Mouse (Mus musculus): ENCODE data around the gene Aff1. TPM values are rescaled to one million over a fixed set of nuclear protein-coding genes. Genes with fewer than 3 reads are reported as not detected.

Aff1 gene
- polyA plus RNA-seq (2015; fragmentation: Nextera tagmentation; extraction: Ambion mirVana), result 8.0 and 13.7 TPM in 2 replicates

DNA sequence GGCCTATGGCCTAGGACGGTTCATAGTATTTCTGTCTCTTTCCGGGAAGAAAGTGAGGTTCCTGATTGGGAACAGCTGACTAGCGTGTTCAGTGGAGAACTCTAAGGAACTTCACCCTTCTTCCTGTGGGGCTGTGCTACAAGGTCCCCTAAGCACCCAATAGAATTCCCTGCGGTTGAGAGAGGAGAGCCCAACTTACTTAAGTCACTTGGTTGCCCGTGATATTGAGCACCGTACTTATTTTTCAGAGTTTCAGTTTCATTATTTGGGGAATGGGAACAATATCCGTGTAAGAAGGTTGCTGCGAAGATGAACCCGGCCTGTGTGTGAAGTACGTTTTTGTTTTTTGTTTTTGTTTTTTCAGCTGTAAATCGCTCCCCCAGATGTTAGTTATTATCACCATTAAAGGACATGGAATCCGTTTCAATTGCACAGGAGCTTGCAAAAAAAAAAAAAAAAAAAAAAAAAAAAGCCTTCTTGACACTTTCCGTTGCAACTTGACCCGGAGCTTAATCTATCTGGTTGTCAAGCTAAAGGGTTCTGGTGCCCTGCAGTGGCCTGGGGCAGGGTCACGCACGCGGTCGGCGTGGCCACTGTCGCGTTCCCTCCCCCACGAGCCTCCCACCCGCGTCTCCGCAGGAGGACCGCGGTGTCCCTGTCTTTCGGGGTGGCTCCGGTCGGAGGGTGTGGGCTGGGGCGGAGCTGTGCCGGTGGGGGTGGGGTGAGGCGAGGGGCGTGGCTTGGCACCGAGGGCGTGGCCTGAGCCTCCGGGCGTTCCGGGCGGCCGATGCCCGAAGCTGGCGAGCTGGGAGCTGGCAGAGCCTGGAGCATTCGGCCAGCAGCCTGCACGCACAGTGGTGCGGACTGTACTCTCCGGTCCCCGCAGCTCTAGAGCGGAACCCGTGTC is at the start of gene Aff1:
Aff1 (plus strand) TSS at position 751 of the 907 bp plus-strand sequence.
- WGBS (ENCODE audit: insufficient replicate concordance), result 2% methylated on average over 50 of the region's 50 CpGs
- peak; percentile 97 for ATAC-seq (ENCODE audit: low read depth)
- H3K27ac ChIP-seq, result peak within 1 kb of the TSS; percentile 47

GRCm38 (mm10) chr5:103644167-103644566 is 48.0 kb upstream of the Aff1 start:
- no peaks in the 10 kb centered on the region for H3K36me3 ChIP-seq
- WGBS (ENCODE audit: insufficient replicate concordance), result 71% methylated on average over 1 of the region's 1 CpGs
- ATAC-seq (ENCODE audit: low read depth), result no peak
- H3K4me3 ChIP-seq (replicated peaks), result no peak overlapping the region
- H3K4me2 ChIP-seq, result no peak overlapping the region
- H3K27ac ChIP-seq, result no peak overlapping the region
- DNase-seq, result no peak
- H3K27me3 ChIP-seq, result no peaks in the 10 kb centered on the region
- H3K9ac ChIP-seq, result no peak overlapping the region
- no peaks in the 10 kb centered on the region for H3K4me1 ChIP-seq (replicated peaks)
- no peaks in the 10 kb centered on the region for H3K9me3 ChIP-seq (replicated peaks)

More for the DNA sequence above, at the start of gene Aff1:
- H3K27me3 ChIP-seq, result peaks cover 50% of the 10 kb centered on the region
- peak within 1 kb of the TSS; percentile 72 for H3K9ac ChIP-seq
- no peaks in the 10 kb centered on the region for H3K36me3 ChIP-seq
- H3K9me3 ChIP-seq (replicated peaks), result no peaks in the 10 kb centered on the region
- H3K4me2 ChIP-seq, result peak within 1 kb of the TSS; percentile 92
- H3K4me3 ChIP-seq (replicated peaks), result peak within 1 kb of the TSS; percentile 72
- peak; percentile 80 for DNase-seq
- H3K4me1 ChIP-seq (replicated peaks), result peaks cover 24% of the 10 kb centered on the region

- ATAC-seq (ENCODE audit: low read depth), result no peak
- H3K9ac ChIP-seq, result no peak overlapping the region
- no peak for DNase-seq
- no peak overlapping the region for H3K27ac ChIP-seq
- no peaks in the 10 kb centered on the region for H3K9me3 ChIP-seq (replicated peaks)
- H3K4me3 ChIP-seq (replicated peaks), result no peak overlapping the region
- no peak overlapping the region for H3K4me2 ChIP-seq
- H3K27me3 ChIP-seq, result no peaks in the 10 kb centered on the region
- H3K4me1 ChIP-seq (replicated peaks), result no peaks in the 10 kb centered on the region
- WGBS (ENCODE audit: insufficient replicate concordance), result 58% methylated on average over 3 of the region's 3 CpGs
- H3K36me3 ChIP-seq, result no peaks in the 10 kb centered on the region
These were observed 44.9 kb upstream of the Aff1 start for GRCm38 (mm10) chr5:103647320-103647719.

DNA sequence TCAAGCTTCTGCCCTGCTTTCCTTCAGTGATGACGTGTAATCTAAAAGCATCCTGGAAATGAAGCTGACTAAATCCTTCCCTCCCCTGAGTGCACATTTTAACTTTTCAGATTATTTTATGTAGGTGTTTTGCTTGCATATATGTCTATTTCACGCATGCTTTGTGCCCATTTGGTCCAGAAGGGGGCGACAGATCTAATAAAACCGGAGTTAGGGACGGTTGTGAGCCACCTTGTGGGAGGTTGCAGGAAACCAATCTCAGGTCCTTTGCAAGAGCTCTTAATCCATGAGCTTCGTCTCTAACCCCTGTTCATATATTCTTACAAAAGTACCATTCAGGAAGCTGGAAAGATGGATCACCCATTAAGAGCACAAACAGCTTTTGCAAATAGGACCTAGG is 37.9 kb upstream of the Aff1 start:
- Histone ChIP-seq H3K4me3 (replicated peaks) (no peak overlapping the region), H3K27ac (no peak overlapping the region), H3K9me3 (replicated peaks) (no peaks in the 10 kb centered on the region), H3K9ac (no peak overlapping the region), H3K27me3 (peaks cover 5% of the 10 kb centered on the region; the same call in 1 of the 2 replicates), H3K36me3 (no peaks in the 10 kb centered on the region), H3K4me2 (no peak overlapping the region), H3K4me1 (replicated peaks) (peaks cover 9% of the 10 kb centered on the region)
- DNase-seq, result peak; percentile 35
- 16% methylated on average over 6 of the region's 6 CpGs for WGBS (ENCODE audit: insufficient replicate concordance)
- ATAC-seq (ENCODE audit: low read depth), result no peak

DNA sequence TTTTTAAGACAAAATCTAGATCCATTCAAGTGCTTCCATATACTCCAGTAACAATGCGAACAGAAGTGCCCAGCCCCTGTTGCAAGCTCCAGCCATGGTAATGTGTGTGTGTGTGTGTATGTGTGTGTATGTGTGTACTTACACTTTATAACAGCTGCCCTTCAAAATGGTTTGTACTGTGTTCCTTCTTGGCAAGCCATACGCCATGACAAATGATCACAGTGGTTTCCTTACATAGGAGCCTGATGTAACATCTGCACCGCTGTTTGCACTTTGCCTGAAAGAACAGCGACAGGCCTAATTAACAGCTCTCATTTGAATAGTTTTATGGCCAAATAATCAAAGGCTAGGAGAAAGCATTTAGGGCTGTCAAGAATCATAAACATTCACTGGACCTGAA is 37.4 kb upstream of the Aff1 start:
- H3K27ac ChIP-seq, result no peak overlapping the region
- DNase-seq (no peak), ATAC-seq (ENCODE audit: low read depth) (no peak)
- H3K9me3 ChIP-seq (replicated peaks), result no peaks in the 10 kb centered on the region
- no peak overlapping the region for H3K9ac ChIP-seq
- H3K36me3 ChIP-seq, result no peaks in the 10 kb centered on the region
- H3K4me3 ChIP-seq (replicated peaks), result 0 out of 2 replicates have a peak overlapping the region, but pooled peaks have one; percentile 62
- 67% methylated on average over 4 of the region's 4 CpGs for WGBS (ENCODE audit: insufficient replicate concordance)
- H3K27me3 ChIP-seq, result peaks cover 5% of the 10 kb centered on the region; the same call in 1 of the 2 replicates
- H3K4me1 ChIP-seq (replicated peaks), result peaks cover 9% of the 10 kb centered on the region
- peak overlapping the region; percentile 88 for H3K4me2 ChIP-seq

GRCm38 (mm10) chr5:103655346-103656118 is 36.6 kb upstream of the Aff1 start, which contains the start of gene 1700016H13Rik:
TSS of gene 1700016H13Rik (minus strand) at chr5:103656010.
- Histone ChIP-seq H3K27ac (no peak within 1 kb of the TSS), H3K4me1 (replicated peaks) (peaks cover 9% of the 10 kb centered on the region), H3K27me3 (peaks cover 5% of the 10 kb centered on the region; the same call in 1 of the 2 replicates), H3K36me3 (no peaks in the 10 kb centered on the region), H3K9me3 (replicated peaks) (no peaks in the 10 kb centered on the region), H3K4me2 (peak within 1 kb of the TSS; percentile 88), H3K9ac (peak within 1 kb of the TSS; percentile 61), H3K4me3 (replicated peaks) (peak within 1 kb of the TSS; percentile 62)
- peak; percentile 83 for ATAC-seq (ENCODE audit: low read depth)
- DNase-seq, result peak; percentile 59
- WGBS (ENCODE audit: insufficient replicate concordance), result 1% methylated on average over 54 of the region's 56 CpGs

GRCm38 (mm10) chr5:103658921-103659320 is 33.3 kb upstream of the Aff1 start:
- H3K4me1 ChIP-seq (replicated peaks), result peaks cover 9% of the 10 kb centered on the region
- DNase-seq, result no peak
- no peak overlapping the region for H3K4me2 ChIP-seq
- 51% methylated on average over 5 of the region's 5 CpGs for WGBS (ENCODE audit: insufficient replicate concordance)
- no peak overlapping the region for H3K27ac ChIP-seq
- H3K27me3 ChIP-seq, result peaks cover 5% of the 10 kb centered on the region; the same call in 1 of the 2 replicates
- H3K9ac ChIP-seq, result no peak overlapping the region
- H3K9me3 ChIP-seq (replicated peaks), result no peaks in the 10 kb centered on the region
- no peak overlapping the region for H3K4me3 ChIP-seq (replicated peaks)
- ATAC-seq (ENCODE audit: low read depth), result no peak
- no peaks in the 10 kb centered on the region for H3K36me3 ChIP-seq

GRCm38 (mm10) chr5:103659571-103659970 is 32.6 kb upstream of the Aff1 start:
- no peaks in the 10 kb centered on the region for H3K36me3 ChIP-seq
- WGBS (ENCODE audit: insufficient replicate concordance), result 24% methylated on average over 3 of the region's 3 CpGs
- no peaks in the 10 kb centered on the region for H3K9me3 ChIP-seq (replicated peaks)
- no peak overlapping the region for H3K27ac ChIP-seq
- peaks cover 5% of the 10 kb centered on the region; the same call in 1 of the 2 replicates for H3K27me3 ChIP-seq
- H3K9ac ChIP-seq, result no peak overlapping the region
- H3K4me1 ChIP-seq (replicated peaks), result peaks cover 9% of the 10 kb centered on the region
- no peak overlapping the region for H3K4me3 ChIP-seq (replicated peaks)
- DNase-seq, result no peak
- no peak for ATAC-seq (ENCODE audit: low read depth)
- no peak overlapping the region for H3K4me2 ChIP-seq

DNA sequence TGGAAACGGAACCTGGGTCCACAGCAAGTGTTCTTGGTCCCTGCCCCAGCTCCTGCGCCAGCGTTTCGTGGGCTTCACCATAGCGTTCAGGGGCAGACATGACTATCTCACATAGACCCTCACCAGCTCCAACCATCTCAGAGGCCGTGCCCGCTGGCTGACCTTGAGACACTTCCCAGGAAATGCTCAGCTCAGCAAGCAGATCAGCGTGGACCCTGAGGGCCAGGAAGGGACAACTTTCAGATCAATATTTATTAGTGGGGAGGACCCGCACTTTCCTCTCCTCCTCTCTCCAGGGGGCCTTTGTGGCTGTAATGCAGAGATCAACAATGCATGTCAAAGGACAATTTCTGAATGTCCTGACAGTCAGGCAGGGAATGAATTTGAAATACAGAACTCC is 27.2 kb upstream of the Aff1 start:
- H3K36me3 ChIP-seq, result no peaks in the 10 kb centered on the region
- DNase-seq (no peak), ATAC-seq (ENCODE audit: low read depth) (no peak)
- 66% methylated on average over 9 of the region's 9 CpGs for WGBS (ENCODE audit: insufficient replicate concordance)
- no peaks in the 10 kb centered on the region for H3K4me1 ChIP-seq (replicated peaks)
- no peaks in the 10 kb centered on the region for H3K27me3 ChIP-seq
- H3K4me2 ChIP-seq, result no peak overlapping the region
- no peak overlapping the region for H3K9ac ChIP-seq
- no peaks in the 10 kb centered on the region for H3K9me3 ChIP-seq (replicated peaks)
- H3K27ac ChIP-seq, result no peak overlapping the region
- no peak overlapping the region for H3K4me3 ChIP-seq (replicated peaks)

DNA sequence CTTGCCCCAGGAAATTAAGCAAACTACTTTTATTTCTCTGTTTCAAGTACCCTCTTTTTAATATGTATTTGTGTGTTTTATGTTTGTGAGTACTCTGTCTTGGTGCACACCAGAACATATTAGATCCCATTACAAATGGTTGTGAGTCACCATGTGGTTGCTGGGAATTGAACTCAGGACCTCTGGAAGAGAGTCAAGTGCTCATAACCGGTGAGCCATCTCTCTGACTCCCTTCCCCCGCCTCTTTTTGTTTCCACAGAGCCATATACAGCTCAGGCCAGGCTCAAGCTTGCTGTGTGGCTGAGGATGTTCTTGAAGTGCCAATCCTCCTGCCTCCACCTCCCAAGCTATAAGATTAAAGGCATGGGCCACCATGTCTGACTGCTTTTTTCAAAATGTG is 26.3 kb upstream of the Aff1 start:
- Histone ChIP-seq H3K27me3 (no peaks in the 10 kb centered on the region), H3K4me3 (replicated peaks) (no peak overlapping the region), H3K27ac (no peak overlapping the region), H3K9me3 (replicated peaks) (no peaks in the 10 kb centered on the region), H3K4me1 (replicated peaks) (no peaks in the 10 kb centered on the region), H3K4me2 (no peak overlapping the region), H3K9ac (no peak overlapping the region), H3K36me3 (no peaks in the 10 kb centered on the region)
- DNase-seq (no peak), ATAC-seq (ENCODE audit: low read depth) (no peak)
- WGBS (ENCODE audit: insufficient replicate concordance), result 53% methylated on average over 2 of the region's 2 CpGs

GRCm38 (mm10) chr5:103671858-103672257 is 20.3 kb upstream of the Aff1 start:
- WGBS (ENCODE audit: insufficient replicate concordance), result 48% methylated on average over 3 of the region's 3 CpGs
- ATAC-seq (ENCODE audit: low read depth), result no peak
- no peaks in the 10 kb centered on the region for H3K36me3 ChIP-seq

More at GRCm38 (mm10) chr5:103671858-103672257, 20.3 kb upstream of the Aff1 start:
- Histone ChIP-seq H3K27ac (no peak overlapping the region), H3K9me3 (replicated peaks) (no peaks in the 10 kb centered on the region), H3K4me2 (no peak overlapping the region), H3K9ac (no peak overlapping the region), H3K27me3 (0 out of 2 replicates have a peak, but pooled peaks cover 7% of the 10 kb centered on the region), H3K4me3 (replicated peaks) (no peak overlapping the region), H3K4me1 (replicated peaks) (no peaks in the 10 kb centered on the region)
- DNase-seq, result no peak
